Mouse (Mus musculus) retina, postnatal 7 days (tissue): Measurements from ENCODE around the gene Os9.
"Not testable (repeated sequence)": the region's sequence is repeated elsewhere in the genome, so short reads cannot be mapped to it uniquely, and the experiment has no call there.

Experiments
- DNase-seq: peaks from one replicate; pipeline ENCODE4 v3.0.0-alpha.2; 2012; ENCODE audit warnings: low read depth, low spot score

Gene Os9

DNA sequence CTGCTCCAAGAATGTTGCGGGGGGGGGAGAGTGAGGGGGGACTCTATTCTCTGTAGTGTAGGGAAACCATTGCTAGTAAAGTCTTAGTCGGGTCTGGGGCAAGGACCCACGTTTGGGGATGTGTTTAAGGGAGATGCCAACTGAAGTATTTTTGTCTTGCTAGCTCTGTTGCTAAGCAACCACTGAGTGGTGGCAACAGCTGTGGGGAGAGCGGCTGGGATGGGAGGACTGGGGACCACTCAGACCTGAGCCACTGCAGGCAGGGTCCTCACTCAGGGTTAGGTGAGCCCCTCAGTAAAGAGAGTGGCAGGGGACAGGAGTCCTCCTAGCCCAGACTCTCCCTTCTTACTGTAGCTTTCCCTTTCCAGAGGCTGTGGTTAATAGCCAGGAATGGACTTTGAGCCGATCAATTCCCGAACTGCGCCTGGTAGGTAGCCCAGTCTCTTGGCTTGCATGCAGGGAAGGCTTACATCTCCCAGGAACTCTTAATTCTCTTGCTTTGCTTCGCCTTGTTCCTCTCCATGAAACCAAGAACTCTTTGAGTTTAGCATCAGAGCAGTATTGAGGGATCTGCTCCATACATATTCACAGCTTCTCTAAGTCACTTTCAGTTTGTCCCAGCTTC is 38.8 kb downstream of the Os9 start:
- no peak for DNase-seq

DNA sequence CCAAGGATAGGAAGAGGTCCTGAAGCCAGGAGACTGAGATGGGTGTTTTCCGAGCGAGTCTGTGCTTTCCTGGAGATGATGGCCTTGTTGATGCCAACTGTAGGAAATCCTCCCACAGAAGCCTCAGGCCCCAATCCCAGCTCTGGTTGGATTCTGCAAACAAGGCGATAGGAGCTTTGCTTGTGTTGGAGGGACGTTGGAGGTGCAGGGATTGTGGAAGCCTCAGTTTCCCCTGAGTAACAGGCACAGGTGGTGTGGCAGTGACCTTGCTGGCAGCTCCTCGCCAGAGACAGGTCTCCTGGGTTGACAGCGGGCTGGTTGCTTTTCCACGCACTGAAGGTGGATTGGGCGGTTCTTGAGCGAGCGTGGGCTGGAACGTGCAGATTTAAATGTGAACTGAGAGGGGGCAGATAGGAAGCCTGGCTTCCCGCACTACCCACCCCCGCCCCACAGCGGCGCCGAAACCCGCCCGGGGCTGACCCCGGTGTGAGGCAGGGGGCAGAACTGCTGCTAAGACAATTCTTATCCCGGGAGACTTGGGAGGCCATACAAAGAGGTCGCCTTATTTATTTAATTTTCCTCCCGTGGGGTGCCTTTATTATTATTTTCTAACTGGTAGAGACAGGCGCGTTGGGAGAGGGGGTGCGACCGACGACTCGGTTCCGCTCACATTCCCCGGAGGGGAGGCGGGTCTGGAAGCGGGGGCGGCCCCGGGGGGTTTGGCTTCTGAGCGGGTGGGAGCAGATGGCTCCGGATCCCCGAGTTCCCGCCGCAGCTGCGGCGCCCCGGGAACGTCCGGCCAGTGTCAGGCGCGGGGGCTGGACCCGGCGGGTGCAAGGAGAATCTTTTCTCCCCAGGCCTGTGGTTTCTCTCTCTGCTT is 39.8 kb downstream of the Os9 start:
- no peak for DNase-seq

DNA sequence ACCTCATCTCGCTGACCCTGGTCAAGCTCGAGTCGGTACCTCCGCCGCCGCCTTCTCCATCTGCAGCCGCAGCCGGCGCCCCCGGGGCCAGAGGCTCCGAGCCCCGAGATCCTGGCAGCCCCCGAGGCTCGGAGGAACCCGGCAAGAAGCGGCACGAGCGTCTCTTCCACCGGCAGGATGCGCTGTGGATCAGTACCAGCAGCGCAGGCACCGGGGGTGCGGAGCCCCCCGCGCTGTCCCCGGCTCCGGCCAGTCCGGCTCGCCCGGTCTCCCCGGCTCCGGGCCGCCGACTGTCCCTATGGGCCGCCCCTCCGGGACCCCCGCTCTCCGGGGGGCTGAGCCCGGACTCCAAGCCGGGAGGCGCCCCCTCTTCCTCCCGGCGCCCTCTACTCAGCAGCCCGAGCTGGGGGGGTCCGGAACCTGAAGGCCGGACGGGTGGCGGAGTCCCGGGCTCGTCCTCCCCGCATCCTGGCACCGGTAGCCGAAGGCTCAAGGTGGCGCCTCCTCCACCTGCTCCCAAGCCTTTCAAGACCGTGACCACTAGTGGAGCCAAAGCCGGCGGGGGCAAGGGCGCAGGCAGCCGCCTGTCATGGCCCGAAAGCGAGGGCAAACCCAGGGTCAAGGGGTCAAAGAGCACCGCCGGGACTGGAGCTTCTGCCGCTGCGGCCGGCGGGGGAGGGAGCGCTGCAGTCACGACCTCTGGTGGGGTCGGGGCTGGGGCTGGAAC is 41.1 kb downstream of the Os9 start:
- DNase-seq: no peak

DNA sequence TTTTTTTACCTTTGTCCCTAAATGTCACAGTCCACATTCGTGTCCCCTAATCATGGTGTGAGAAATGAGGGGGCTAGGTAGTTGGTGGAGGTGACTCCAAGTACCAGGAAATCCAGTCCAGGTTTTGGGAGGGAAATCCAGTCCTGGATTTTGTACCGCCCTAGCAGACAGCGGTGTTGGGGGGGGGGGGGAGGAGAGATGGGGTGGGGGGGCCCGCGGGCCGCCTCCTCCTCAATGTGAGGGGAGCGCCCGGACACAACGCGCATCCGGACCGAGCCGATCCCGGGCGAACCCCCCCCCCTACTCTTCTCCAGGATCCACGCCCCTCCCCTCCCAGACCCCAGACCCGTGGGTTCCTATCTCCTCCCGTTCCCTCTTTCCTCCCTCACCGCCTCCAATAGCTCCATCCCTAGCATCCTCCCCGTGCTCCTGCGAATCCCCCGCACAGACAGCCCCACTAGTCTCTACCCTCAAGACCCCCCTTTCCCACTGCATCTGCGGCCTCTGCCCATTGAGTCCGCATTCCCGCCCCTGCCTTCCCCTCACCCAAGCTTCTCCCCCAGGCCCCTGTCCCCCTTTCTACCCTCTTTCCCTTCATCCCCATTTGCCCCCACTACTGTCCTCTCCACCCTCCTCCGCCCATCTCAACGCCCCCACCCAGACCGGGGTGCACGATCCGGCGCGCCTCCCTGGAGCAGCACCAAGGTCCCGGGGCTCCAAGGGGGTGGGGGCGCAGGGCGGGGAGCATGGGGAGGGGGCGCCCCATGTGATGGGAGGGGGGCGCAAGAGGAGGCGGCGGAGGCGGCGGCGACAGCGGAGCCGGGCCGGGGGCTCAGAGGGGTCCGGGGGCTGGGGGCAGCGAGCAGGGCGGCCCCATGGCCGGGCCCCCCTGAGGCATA is 42.0 kb downstream of the Os9 start:
- no peak for DNase-seq

DNA sequence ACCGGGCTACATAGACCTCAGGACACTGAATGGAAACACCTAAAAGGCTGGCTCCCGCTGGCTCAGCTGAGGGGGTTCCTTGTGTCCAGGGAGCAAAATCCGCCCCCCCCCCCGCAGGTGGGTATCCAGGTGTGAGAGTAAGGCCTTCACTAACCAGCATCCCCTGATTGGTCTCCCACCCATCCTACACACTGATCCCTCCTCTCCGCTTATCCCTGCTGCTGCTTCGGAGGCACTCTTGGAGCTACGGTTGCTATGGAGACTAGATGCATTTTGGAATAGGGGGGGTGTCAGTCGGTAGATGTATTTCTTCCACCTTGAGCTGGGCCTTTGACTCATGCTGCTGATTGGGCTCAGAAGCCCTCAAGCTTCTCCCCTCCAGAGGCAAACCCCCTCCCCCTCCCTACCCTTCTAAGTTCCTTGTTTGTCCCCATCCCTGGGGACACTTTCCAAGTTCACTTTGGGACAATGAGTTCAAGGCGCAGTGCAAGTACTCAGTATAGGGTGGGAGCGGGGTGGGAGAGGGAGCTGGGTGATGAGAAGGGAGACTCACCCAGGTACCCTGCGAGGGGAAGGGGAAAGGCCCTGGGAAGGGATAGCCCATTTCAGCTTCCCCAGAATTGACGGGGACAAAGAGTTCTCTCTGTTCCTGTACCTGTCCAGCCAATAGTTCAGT is 42.8 kb downstream of the Os9 start:
- no peak for DNase-seq

DNA sequence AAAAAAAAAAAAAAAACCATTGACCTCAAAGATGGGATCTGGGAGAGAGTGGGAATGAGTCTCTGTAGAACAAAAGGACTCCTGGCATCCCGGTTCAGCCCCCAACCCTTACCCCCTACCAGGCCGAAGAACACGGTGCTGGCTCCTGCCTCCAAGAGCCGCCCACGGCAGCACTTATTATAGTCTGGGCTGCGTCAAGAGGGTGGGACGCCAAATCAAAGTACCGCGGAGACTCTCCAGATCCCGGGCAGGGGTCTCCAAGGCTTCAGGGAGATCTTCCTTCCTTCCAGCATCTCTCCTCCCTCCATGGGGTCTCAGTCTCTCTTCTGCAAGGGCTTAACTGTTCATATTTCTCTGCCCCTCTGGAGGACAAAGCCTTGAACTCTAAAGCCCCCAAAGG is 43.4 kb downstream of the Os9 start:
- DNase-seq: no peak

DNA sequence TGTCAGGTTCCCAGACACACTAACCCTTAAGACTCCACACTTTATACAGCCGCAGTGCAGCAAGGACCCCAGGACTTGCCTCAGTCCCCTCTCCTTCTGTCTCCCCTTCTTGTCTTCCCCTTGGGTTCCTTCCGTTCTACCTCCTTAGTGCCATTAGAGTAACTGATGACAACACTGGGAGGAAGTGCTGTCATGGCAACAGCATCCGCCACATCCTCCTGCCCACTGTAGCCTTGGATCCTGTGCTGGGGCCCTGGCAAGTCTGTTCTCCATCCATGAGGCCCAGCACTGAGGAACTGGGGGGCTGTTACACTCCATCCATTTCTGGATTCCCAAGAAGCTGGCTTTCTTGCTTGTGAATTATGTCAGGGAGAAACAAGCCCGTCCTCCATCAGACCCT is 44.8 kb downstream of the Os9 start:
- DNase-seq: no peak

DNA sequence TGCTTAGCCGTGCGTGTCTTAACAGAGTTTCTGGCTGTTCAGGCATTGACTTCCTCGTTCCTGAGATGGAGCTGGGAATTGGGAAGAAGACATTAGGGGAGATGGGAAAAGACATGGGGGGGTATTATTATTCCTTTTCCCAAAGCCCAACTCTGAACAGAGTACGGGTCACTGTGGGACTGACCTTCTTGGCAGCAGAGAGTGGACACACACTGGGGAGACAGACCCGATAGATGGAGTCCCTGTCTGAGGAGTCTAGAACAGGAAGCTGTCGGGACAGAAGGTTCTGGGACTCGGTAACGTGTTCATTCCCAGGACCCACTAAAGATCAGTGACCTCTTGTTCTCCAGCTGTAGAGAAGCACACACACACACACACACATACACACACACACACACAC is 45.3 kb downstream of the Os9 start:
- no peak for DNase-seq

DNA sequence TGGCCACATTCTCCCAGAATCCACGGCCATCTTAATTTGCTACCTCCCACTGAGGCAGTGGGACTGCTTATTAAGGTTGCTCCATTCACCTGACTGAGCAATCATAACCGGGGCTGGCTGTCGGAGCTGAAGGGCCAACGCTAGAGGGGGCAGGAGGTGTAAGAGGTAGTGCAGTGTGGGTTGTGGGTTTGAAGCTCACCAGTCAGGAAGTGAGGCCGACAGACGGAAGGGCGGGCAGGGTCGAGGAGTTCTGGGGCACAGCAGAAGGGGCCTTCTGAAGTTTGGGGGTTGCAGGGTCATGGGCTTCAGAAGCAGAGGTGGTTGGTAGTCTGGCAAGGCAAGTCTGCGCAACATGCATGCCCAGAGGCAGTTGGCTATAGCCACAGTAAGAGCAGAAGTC is 45.9 kb downstream of the Os9 start, which contains the start of gene Agap2:
Gene Agap2, plus strand, starts transcription at position 205 of the 400 bp plus-strand sequence.
- no peak for DNase-seq

DNA sequence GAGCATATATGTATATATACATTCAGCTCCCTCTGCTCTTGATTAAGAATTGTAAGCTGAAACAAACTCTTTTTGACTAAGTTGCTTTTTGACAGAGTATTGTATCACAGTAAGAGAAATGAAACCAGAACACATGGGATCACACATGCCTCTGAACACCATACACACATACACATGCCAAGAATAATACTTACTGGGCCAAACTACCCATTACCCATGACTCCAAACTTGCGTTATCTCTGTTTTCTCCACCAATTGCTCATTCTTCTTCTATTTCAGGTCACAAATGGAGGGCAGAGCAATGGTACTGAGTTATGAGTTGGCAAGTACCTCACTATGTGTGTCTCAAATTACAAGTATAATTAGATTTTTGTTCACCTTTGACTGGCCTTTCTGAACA is 47.0 kb downstream of the Os9 start:
- DNase-seq: no peak

DNA sequence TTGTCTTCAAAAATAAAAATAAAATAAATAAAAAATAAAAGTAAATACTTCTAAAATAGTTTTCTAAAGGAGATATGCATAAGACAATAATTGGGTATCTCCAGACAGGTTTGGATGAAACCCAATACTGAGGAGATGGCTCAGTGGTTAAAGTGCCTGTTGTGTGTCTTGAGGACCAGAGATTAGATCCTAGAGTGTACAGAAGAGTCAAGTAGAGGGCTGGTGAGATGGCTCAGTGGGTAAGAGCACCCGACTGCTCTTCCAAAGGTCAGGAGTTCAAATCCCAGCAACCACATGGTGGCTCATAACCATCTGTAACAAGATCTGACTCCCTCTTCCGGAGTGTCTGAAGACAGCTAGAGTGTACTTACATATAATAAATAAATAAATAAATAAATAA is 48.0 kb downstream of the Os9 start:
- DNase-seq: not testable (repeated sequence)

DNA sequence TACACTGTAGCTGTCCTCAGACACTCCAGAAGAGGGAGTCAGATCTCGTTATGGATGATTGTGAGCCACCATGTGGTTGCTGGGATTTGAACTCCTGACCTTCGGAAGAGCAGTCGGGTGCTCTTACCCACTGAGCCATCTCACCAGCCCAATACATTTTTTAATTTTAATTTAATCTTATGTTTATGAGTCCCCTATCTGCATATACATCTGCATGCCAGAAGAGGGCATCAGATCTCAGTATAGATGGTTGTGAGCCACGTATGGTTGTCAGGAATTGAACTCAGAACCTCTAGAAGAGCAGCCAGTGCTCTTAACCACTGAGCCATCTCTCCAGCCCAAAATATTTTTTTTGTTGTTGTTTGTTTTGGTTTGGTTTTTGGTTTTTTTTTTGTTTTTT is 48.7 kb downstream of the Os9 start:
- DNase-seq: not testable (repeated sequence)

DNA sequence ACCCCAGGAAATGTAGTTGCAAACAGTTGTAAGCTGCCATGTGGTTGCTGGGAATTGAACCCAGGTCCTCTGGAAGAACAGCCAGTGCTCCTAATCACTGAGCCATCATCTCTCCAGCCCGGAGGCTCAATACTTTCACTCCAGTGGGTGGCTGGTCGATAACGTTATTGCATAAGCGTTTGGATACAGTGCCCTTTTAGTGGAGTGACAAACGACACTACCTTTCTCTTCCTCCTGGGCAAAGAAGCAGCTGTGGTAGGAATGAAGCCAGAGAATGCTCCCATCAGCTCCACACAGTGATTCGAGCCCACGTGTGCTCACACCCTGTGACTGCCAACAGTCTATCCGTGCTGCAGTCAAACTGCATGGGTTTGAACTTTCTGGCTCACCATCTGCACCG is 49.7 kb downstream of the Os9 start:
- DNase-seq: no peak

DNA sequence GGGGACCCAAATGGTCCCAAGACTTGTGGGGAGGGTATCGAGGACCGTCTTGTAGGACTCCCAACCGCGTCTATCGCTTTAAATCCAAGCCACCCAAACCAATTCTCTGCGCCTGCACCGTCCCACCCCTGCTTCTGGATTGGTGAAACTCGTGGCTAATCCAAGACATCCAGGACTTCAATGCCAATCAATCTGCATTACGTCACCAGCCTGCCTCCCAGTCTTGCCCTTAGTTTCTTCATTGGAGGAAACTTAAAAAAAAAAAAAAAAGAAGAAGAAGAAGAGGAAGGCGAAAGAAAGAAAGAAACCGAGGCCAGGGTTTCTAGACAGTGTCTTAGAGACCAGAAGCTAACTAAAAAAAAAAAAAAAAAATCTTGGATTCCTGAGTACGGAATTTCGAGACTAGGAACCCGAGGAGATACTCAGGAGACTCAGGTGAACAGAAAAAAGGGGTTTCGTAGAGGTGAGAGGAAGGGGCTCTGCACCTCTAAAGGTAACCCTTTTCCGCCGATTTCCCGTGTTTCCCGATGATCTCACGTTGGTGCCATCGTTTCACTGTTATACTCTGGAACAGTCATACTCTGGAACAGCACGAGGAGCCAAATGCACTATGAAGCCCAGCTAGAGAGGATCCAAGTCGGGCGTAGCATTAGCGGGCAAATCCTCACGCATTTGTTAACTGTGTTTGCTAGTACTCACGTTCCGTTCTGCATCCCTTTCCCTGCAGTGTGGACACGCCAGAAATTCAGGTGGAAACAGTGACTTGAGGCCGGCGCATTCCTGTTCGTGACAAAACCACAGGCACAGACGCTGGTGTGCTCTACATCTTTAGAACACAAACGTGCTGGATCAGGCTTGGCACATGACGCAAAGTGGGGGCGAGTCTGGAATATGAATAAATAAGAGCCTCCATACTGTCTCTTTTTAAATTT is 50.5 kb downstream of the Os9 start, which contains the start of gene Tspan31:
Gene Tspan31, minus strand, starts transcription at position 75 of the 932 bp plus-strand sequence.
- peak; percentile 86 for DNase-seq

DNA sequence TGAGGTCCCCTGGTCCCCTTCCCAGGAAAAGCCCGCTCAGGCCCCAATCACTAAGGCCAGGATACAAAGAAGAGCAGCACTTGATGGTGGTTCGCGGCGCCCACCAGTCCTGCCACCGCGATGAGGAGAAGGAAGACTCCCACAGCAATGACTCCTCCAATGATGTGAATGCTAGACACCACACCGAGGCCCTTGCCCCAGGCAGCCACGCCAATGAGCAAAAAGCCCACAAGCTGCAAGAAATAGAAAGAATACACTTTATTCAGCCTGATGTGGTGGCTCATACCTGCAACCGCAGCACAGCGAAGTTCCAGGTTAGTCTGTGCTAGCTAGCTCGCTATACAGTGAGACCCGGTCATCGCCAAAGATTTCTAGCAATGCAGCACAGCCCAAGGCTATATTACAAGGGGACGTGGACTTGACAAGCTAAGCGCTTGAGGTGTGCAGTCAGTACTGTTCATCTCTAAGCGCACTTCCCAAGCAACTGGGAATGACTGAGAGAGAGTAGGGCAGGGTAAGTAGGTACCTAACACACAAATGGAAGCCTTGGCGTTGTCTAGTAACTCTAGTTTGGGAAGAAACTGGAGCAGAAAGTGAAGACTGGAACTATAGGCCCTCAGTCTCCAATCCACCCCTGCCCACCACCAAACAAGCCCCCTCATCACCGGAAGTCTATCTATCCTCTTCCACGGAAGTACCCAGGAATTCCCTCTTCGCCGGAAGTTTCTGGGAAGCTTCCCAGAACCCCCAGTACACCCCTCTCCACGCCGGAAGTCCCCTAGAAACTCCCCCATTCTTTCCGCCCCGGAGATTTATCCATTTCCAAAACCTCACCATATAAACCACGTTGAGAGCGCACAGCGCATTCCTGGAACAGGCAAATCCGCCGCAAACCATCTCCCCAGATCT is 51.4 kb downstream of the Os9 start:
- DNase-seq: no peak

DNA sequence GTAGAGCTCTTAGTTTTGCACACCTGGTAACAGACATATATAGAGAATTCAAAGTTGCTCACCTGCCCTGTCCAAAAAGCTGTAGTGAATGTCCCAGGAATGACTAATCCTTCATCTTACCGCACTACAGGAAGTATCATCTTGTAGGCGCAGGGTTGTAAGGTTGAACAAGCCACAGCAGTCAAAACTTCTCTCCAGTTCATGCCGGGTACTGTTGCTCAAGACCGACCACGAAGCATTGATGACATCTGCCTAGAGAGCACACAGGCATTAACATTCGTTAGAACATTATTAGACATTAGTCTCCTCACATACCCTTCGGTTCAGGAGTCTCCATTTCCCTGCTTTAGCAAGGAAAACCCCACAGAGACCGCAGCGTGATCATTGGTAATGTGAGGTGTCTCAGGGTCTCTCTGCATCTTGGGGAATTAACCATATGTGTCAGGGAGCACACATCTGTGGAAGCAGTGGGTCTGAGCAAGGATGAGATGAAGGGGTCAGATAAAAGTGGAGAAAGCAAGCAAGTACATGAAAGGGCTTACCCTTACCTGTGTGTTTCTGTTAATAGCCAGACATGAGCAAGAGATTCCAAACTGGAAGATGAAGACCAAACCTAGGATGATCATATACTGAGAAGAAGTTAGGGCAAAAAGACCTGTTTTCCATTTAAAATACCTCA is 52.4 kb downstream of the Os9 start:
- DNase-seq: no peak

DNA sequence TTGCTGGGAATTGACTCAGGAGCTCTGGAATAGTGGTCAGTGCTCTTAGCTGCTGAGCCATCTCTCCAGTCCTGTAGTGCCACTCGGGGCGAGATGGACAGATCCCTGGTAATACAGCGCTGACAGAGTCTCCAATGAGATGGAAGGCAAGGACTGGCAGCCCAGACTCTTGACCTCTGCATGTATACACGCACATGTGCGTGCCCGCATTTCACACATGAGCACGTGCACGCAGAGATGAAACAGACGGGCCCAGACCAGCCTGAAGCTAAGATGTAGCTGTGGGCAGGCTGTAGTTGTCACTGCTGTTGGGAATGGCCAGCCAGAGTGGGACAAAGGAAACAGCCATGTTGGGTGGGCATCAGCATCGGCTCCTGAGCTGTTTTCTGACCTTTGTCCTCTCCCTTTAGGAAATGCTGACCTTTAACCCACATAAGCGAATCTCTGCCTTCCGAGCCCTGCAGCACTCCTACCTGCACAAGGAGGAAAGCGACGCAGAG is 54.4 kb downstream of the Os9 start:
- no peak for DNase-seq

DNA sequence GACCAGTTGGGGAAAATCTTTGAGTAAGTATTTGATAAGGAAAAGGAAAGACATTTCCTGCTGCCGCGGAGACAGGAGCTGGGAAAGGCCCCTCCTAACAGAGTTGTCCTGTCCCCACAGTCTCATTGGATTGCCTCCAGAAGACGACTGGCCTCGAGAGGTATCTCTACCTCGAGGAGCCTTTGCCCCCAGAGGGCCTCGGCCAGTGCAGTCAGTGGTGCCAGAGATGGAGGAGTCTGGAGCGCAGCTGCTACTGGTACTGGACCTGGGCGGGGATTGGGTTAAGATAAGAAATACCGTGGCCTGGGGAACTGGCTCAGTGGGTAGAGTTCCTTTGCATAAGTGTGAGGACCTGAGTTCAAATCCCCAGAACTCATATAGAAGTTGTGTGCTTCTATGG is 55.0 kb downstream of the Os9 start:
- DNase-seq: no peak
